Mouse (Mus musculus) brain, embryonic 14.5 days (tissue): ENCODE measurements around the gene Ube2d2b. TPM values are rescaled to one million over a fixed set of nuclear protein-coding genes. Genes with fewer than 3 reads are reported as not detected.

Experiments used
- DNase-seq: peaks from one replicate; pipeline ENCODE4 v3.0.0-alpha.2; 2011; ENCODE audit warnings: low read depth
- CTCF ChIP-seq: fragments of 200-500 bp; IDR thresholded peaks from 2 replicates; pipeline ENCODE4 v1.5.1; 2012; ENCODE audit warnings: inconsistent platforms, mild to moderate bottlenecking, moderate library complexity, borderline replicate concordance; ENCODE audit not compliant: insufficient read depth, insufficient read length; ENCODE audit errors: extremely low read depth
- POLR2A ChIP-seq: fragments of 200-500 bp; IDR thresholded peaks from 2 replicates; pipeline ENCODE4 v1.6.1; 2012; ENCODE audit warnings: mild to moderate bottlenecking, inconsistent platforms, borderline replicate concordance; ENCODE audit not compliant: poor library complexity, insufficient read depth, insufficient read length, severe bottlenecking; ENCODE audit errors: extremely low read depth
- polyA plus RNA-seq: library from polyadenylated mRNA; depleted of rRNA; stranded (reverse); fragments of >200 nt; gene quantifications from 2 replicates; pipeline ENCODE4 v1.2.3, GENCODE M21; 2012

Gene Ube2d2b
- polyA plus RNA-seq, 1 experiment: not detected

- no peak for TF ChIP-seq POLR2A
- TF ChIP-seq CTCF: no peak
- DNase-seq: no peak
These were observed 25.6 kb downstream of the Ube2d2b start for GRCm38 (mm10) chr5:107855546-107855945.

DNA sequence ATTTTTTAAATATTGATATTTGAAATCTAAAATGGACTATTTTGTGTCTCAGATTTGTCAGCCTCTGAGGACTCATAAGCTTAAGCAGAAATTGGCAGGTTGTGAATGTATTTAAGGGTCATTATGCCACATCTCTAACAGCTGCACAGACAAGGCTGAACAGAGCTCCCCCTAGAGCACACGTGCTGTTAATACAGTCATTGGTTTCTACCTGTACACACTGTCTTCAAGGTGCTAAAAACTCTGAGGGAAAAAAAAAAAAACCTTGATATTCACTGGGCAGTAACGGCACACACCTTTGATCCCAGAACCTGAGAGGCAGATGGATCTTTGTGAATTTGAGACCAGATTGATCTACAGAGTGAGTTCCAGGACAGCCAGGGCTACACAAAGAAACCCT lies 29.1 kb downstream of the Ube2d2b start:
- no peak for DNase-seq
- no peak for TF ChIP-seq POLR2A
- TF ChIP-seq CTCF: peak; percentile 37; the same call in 1 of the 2 replicates

DNA sequence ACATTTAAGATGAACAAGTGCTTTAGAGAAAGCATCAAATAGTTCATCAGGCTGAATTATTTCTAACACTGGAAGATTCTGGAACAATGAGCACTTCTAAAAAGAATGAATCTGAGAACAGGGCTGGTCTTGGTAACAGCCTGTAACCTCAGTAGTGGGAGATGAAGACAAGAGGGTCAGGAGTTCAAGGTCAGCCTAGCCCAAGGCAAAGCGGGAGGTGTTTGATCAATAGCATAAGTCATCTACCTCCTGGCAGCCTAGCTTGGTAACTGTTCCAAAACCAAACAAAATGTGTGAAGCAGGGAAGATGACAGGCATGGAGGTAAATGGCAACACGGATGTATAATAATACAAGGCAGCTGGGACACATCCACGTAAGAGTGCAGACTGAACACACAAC lies 34.1 kb downstream of the Ube2d2b start:
- TF ChIP-seq CTCF: no peak
- no peak for TF ChIP-seq POLR2A
- DNase-seq: no peak

DNA sequence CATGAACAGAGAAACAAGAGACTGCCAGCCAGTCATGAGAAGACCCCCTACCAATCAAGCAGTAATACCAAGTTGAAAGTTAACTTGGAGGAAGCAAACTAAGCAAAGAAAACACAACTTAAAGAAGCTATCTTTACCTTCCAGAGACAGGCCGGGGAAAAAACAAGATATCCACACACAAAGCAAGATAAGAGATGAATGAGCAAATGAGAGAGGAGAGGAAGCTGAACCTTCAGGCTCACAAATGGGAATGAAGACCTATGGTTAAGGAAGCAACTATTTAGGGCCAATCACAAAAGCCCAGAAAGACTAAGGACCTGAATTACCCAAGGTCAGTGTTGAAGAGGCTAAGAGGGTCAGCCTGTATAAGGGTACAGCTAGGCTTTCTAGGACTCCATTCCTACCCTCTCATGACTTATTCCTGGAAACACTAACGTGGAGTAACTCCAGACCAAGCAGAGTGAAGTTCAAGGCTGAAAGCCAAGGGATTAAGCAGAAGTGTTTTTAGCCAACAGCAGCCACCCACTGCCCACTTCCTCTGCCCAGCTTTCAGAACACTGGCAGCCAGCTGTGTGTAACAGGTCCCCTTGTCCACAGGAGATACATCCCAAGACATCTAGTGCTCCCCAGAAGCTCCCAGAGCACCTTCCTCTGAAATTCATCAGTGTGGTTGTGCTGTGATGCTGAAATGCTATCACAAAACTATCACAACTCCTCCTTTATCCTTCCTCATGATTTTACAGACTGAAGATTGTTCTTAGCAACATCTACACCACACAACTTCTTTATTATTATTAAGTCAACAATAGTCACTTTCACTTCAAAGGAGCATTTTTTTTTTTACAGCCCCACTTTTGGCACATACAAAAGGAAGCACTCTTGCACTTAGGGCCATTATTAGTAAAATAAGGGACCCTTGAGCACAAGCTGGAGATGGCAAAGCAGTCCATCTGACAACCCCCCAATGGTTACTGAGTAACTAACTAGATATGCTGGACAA lies 36.5 kb downstream of the Ube2d2b start:
- no peak for DNase-seq
- TF ChIP-seq POLR2A (no peak), CTCF (no peak)

DNA sequence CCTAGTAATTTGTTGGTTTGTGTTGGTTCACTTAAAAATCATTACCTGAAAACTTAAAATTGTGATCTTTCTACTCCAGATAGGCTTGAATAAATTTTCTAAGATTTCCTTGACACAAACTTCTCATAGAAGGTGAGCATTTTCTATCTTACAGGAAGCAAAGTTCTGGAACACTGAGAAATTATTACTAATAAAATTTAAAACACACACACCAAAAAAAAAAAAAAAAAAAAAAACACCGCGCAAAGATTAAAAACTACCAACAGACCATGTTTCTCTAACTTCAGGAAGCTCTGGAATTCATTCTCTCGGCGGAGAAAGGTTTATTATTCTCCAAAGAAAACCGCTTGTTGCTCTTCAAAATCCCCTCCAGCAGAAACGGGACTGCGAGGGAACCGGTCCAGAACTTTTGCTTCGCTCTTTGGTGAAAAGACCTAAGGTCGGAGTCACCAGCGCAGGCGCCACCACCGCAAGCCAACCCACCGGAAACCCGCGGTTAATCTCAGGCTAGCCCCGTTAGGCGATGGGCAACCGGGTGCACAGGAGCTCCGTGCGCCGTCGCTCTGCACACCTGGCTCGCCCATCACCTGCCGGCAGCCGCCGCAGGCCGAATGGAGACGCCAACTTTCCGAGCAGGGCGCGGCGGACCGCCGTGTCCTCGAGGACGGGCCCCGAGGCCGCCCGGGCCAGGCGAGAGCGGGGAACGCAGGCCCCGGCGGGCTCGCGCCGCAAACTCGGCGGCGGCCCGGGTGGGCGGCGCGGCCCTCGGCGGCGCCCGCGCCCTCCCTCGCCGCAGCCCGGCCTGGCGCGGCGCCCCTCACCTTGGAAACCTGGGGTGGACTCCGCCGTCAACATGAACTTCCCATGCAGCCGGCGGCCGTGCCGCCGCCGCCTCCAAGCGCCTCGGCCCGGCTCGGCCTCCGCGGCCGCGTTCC lies 38.3 kb downstream of the Ube2d2b start:
- peak; percentile 64 for DNase-seq
- TF ChIP-seq POLR2A: no peak
- no peak for TF ChIP-seq CTCF

- peak; percentile 97 for DNase-seq
- TF ChIP-seq POLR2A (peak; percentile 73), CTCF (0 out of 2 replicates have a peak, but pooled peaks have one; percentile 11)
These were observed 39.1 kb downstream of the Ube2d2b start for GRCm38 (mm10) chr5:107868905-107869424.

- no peak for DNase-seq
- TF ChIP-seq POLR2A: no peak
- TF ChIP-seq CTCF: no peak
These were observed 39.8 kb downstream of the Ube2d2b start for GRCm38 (mm10) chr5:107869701-107870100.

DNA sequence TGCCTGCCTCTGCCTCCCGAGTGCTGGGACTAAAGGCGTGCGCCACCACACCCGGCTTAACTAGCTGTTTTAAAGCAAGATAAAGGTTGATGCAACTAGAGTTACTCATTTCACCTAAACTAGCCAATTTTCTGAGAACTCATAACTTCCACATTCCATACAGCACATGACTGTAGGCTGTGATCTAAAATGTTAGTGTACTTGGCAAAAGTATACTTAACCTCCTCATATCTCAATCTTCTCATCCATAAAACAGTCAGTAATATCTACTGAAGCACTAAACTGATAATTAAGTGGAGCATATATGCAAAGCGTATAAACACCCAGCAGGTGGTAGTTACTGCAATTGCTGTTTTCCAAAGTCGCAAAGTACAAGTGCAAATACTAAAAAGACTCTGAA lies 43.4 kb downstream of the Ube2d2b start:
- no peak for DNase-seq
- TF ChIP-seq CTCF (no peak), POLR2A (no peak)

GRCm38 (mm10) chr5:107873886-107874302 lies 44.0 kb downstream of the Ube2d2b start:
- no peak for TF ChIP-seq POLR2A
- no peak for TF ChIP-seq CTCF
- peak; percentile 55 for DNase-seq

DNA sequence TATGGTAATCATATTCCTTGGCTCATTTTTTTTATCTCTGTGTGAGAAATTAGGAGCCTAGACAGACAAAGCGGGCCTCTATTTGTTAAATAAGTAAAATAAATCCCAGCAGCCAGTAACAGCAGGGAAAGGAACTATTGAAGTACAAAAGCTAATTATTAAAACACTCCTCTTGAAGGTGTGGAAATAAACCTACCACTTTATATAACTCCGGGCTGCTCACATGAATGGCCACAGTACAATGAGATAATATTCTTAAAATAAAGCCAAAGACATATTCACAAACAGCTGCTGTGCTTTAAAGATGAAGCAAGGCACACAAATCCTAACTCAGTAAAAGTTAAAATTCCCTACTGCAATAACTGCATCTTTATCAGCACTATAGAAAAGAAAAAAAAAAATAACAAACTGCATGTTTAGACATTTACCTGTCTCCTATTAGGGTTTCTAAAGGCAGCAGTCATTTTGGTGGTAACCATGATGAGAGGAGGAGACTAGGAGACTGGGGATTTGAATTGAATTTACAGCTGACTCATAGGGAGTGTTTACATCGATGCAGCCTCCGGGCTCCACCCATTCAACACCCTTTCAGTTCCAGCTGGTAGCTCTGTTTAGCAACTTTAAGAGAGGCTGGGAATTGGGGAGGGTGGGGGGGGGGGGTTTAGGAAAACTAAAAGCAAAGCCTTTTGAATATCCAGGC lies 44.8 kb downstream of the Ube2d2b start, which contains the start of gene Evi5:
Gene Evi5, minus strand, starts transcription at position 547 of the 700 bp plus-strand sequence.
- no peak for DNase-seq
- TF ChIP-seq CTCF (no peak), POLR2A (no peak)

DNA sequence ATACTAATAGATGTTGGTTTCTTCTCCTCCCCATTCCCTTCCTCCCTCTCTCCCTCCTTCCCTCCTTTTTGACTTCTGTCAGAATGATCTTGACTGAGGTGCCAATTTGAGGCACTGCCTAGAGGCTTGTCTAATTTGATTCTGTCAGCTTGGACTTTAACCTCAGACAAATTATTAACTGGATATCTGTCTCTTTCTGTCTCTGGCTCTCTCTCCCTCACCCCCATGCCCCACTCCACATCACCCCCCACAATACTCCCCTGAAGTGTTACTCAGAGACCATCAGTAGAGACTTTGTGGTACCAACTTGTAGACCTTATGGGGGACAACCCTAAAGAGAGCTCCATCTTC lies 45.3 kb downstream of the Ube2d2b start:
- no peak for DNase-seq
- no peak for TF ChIP-seq CTCF
- no peak for TF ChIP-seq POLR2A
